Mouse (Mus musculus): ENCODE measurements around the gene Fibin. TPM values are rescaled to one million over a fixed set of nuclear protein-coding genes. Genes with fewer than 3 reads are reported as not detected.

Gene Fibin
- polyA plus RNA-seq, 1 experiment = 0.13 TPM

GRCm38 (mm10) chr2:110314509-110315155 is 48.4 kb downstream of the Fibin start, which contains the start of gene Bbox1:
TSS of gene Bbox1 (minus strand) at chr2:110314560.
- TF ChIP-seq POLR2A (IDR thresholded peaks at IDR 0.05; ENCODE audit: low read depth, low read length) (no peak), CTCF (IDR thresholded peaks at IDR 0.05; ENCODE audit: extremely low read depth, insufficient read depth, insufficient read length, insufficient replicate concordance) (no peak)
- Histone ChIP-seq H3K4me3 (ENCODE audit: extremely low read depth, insufficient read depth, insufficient read length) (no peak within 1 kb of the TSS), H3K27ac (ENCODE audit: insufficient read depth, low read length) (no peak within 1 kb of the TSS), H3K4me1 (ENCODE audit: control insufficient read depth, insufficient read depth, insufficient read length) (no peaks in the 10 kb centered on the region), H3K27me3 (ENCODE audit: control insufficient read depth, insufficient read depth, low read length) (no peaks in the 10 kb centered on the region), H3K36me3 (ENCODE audit: control insufficient read depth, insufficient read depth, low read length) (no peaks in the 10 kb centered on the region)
- 84% methylated on average over 6 of the region's 6 CpGs for WGBS
- no peak for DNase-seq (ENCODE audit: low read depth in 1 of 2, low spot score in 2 of 2)

GRCm38 (mm10) chr2:110314074-110314473 is 48.9 kb downstream of the Fibin start:
- no peak for DNase-seq (ENCODE audit: low read depth in 1 of 2, low spot score in 2 of 2)
- Histone ChIP-seq H3K4me1 (ENCODE audit: control insufficient read depth, insufficient read depth, insufficient read length) (no peaks in the 10 kb centered on the region), H3K36me3 (ENCODE audit: control insufficient read depth, insufficient read depth, low read length) (no peaks in the 10 kb centered on the region), H3K27me3 (ENCODE audit: control insufficient read depth, insufficient read depth, low read length) (no peaks in the 10 kb centered on the region), H3K27ac (ENCODE audit: insufficient read depth, low read length) (no peak overlapping the region), H3K4me3 (ENCODE audit: extremely low read depth, insufficient read depth, insufficient read length) (no peak overlapping the region)
- WGBS = 84% methylated on average over 5 of the region's 5 CpGs
- no peak for TF ChIP-seq POLR2A (IDR thresholded peaks at IDR 0.05; ENCODE audit: low read depth, low read length)
- no peak for TF ChIP-seq CTCF (IDR thresholded peaks at IDR 0.05; ENCODE audit: extremely low read depth, insufficient read depth, insufficient read length, insufficient replicate concordance)

GRCm38 (mm10) chr2:110313305-110313824 is 49.6 kb downstream of the Fibin start:
- WGBS = 62% methylated on average over 2 of the region's 2 CpGs
- Histone ChIP-seq H3K36me3 (ENCODE audit: control insufficient read depth, insufficient read depth, low read length) (no peaks in the 10 kb centered on the region), H3K4me3 (ENCODE audit: extremely low read depth, insufficient read depth, insufficient read length) (no peak overlapping the region), H3K4me1 (ENCODE audit: control insufficient read depth, insufficient read depth, insufficient read length) (no peaks in the 10 kb centered on the region), H3K27me3 (ENCODE audit: control insufficient read depth, insufficient read depth, low read length) (no peaks in the 10 kb centered on the region), H3K27ac (ENCODE audit: insufficient read depth, low read length) (no peak overlapping the region)
- DNase-seq (ENCODE audit: low read depth in 1 of 2, low spot score in 2 of 2) = no peak
- TF ChIP-seq POLR2A (IDR thresholded peaks at IDR 0.05; ENCODE audit: low read depth, low read length) (no peak), CTCF (IDR thresholded peaks at IDR 0.05; ENCODE audit: extremely low read depth, insufficient read depth, insufficient read length, insufficient replicate concordance) (no peak)

Other genes starting within 250 kb of the Fibin start
- gene Bbox1, start 48.6 kb downstream of the Fibin start, polyA plus RNA-seq (2012; rRNA removed) = not detected in 2 replicates
- not detected in 2 replicates for gene Slc5a12, start 234.1 kb upstream of the Fibin start, polyA plus RNA-seq (2012; rRNA removed)